Mouse (Mus musculus) adipocyte (in vitro differentiated cells): ENCODE measurements around the gene Txndc9.

ENCODE experiments used
- DNase-seq: peaks from one replicate; pipeline ENCODE4 v3.0.0-alpha.2; 2016; ENCODE audit warnings: low spot score

Txndc9 gene

DNA sequence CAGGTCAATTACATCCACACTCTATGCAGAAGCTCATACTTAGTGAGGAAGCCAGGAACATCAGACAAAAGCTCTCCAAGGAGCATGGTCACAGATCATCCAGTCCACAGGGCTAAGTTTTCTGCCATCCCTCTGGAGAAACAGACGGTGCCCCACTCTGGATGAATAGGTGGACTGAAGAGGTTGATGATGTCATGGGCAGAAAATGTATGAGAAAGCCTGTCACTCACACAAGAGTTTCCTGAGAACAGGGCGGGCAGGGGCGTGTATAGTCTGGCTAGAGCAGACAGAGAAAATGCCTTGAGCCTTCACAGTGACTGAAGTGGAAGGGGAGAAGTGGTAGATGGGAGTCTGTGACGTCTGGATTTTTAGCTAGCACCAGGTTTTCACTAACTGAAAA, 26.2 kb downstream of the Txndc9 start:
- DNase-seq, result no peak

- no peak for DNase-seq
Observed at GRCm38 (mm10) chr1:37968746-37969145, 28.9 kb downstream of the Txndc9 start.

- DNase-seq, result no peak
Observed at GRCm38 (mm10) chr1:37965571-37965970, 32.1 kb downstream of the Txndc9 start.

DNA sequence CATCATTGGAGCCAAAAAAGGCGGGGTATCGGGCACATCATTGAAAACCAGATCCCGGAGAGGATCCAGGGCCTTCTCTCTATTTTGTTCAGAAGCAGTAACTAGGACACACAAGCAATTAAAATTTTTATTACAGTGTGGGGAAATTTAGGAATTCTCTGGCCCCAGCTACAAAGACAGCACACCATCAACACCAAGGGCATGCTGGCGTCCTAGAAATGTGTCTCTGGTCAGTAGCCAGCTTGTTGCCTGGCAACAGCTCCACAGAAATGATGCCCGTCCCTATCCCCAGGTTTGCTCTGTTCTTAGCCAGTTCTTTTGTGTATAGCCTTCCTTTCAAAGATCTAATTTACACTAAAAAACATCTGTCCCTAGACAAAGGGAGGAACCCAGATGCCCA, 38.2 kb downstream of the Txndc9 start:
- no peak for DNase-seq

GRCm38 (mm10) chr1:37958516-37958915, 39.2 kb downstream of the Txndc9 start:
- DNase-seq, result no peak

- no peak for DNase-seq
Observed at GRCm38 (mm10) chr1:37957659-37958058, 40.0 kb downstream of the Txndc9 start, which contains the start of gene Lyg1. TSS of gene Lyg1 (minus strand) at chr1:37957759.

GRCm38 (mm10) chr1:37956690-37957431, 40.8 kb downstream of the Txndc9 start:
- no peak for DNase-seq

GRCm38 (mm10) chr1:37955251-37955650, 42.4 kb downstream of the Txndc9 start:
- no peak for DNase-seq

DNA sequence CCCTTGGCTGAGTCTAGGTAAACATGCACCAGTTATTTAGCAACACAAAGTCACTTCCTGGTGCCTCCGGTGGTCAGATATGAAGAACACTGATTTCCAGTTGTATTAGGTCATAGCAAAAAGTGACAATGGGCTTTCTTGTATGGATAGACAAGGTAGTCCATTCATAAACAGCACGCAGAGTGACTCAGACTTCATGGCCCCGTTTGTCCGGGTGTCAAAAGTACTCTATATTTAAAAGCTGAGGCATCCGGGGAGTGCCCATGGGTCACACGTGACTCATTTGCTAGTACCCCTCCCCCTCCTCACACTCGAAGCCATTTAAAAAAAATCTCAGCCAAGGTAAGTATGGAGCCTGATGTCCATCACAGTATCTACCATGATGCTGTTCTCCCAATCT, 42.9 kb downstream of the Txndc9 start:
- DNase-seq, result no peak

- DNase-seq, result no peak
Observed at GRCm38 (mm10) chr1:37948906-37949305, 48.8 kb downstream of the Txndc9 start.
